Mouse (Mus musculus): ENCODE data around the gene Mier1. TPM values are rescaled to one million over a fixed set of nuclear protein-coding genes. Genes with fewer than 3 reads are reported as not detected.

The Mier1 gene
- polyA plus RNA-seq, 1 experiment, result 9.7 TPM

DNA sequence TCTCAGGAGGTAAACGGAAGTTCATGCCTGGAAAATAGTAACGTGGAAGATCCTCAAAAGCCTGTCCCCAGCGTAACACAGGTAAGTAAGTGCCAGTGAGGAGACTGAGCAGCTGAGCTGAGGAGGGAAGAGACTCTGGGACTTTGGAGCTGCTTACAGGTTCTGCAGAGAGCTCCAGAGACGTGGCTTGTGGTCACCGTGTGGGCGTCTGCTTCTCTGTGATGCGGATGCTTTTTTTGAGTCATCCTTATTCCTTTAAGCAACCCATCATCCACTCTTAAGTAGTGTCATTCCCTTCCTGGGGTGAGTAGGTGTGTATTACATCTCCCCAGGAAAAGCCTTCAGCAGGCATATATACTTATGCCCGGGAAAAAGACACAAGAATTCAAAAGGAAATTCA is 18.3 kb upstream of the Mier1 start:
- H3K27ac ChIP-seq (ENCODE audit: insufficient read depth, low read length), result no peak overlapping the region
- no peaks in the 10 kb centered on the region for H3K4me1 ChIP-seq (ENCODE audit: control insufficient read depth, insufficient read depth, insufficient read length)
- no peak for DNase-seq (ENCODE audit: low read depth in 1 of 2, low spot score in 2 of 2)
- H3K27me3 ChIP-seq (ENCODE audit: control insufficient read depth, insufficient read depth, low read length), result no peaks in the 10 kb centered on the region
- WGBS, result 78% methylated on average over 8 of the region's 8 CpGs
- no peak for TF ChIP-seq POLR2A (IDR thresholded peaks at IDR 0.05; ENCODE audit: low read depth, low read length)
- TF ChIP-seq CTCF (IDR thresholded peaks at IDR 0.05; ENCODE audit: extremely low read depth, insufficient read depth, insufficient read length, insufficient replicate concordance), result no peak
- H3K36me3 ChIP-seq (ENCODE audit: control insufficient read depth, insufficient read depth, low read length), result no peaks in the 10 kb centered on the region
- H3K4me3 ChIP-seq (ENCODE audit: extremely low read depth, insufficient read depth, insufficient read length), result no peak overlapping the region

DNA sequence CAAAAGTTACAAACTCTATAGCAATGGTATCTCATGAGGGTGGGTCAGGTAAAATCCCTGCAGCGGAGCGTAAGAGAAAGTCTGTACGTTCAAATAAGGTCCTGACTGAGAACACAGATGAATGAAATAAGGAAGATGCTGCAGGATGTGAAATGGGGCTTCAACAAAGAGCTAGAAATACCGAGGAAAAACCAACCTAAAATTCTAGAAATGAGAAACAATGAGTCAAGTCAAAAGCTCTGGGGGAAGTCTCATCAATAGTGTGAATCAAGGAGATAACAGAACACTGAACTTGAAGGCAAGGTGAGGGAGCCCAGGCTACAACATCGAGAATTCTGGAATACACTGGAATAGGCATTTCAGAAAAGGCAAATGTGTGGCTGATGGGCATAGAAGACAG is 15.7 kb upstream of the Mier1 start:
- no peak overlapping the region for H3K4me3 ChIP-seq (ENCODE audit: extremely low read depth, insufficient read depth, insufficient read length)
- TF ChIP-seq CTCF (IDR thresholded peaks at IDR 0.05; ENCODE audit: extremely low read depth, insufficient read depth, insufficient read length, insufficient replicate concordance) (no peak), POLR2A (IDR thresholded peaks at IDR 0.05; ENCODE audit: low read depth, low read length) (no peak)
- H3K36me3 ChIP-seq (ENCODE audit: control insufficient read depth, insufficient read depth, low read length), result no peaks in the 10 kb centered on the region
- no peaks in the 10 kb centered on the region for H3K27me3 ChIP-seq (ENCODE audit: control insufficient read depth, insufficient read depth, low read length)
- DNase-seq (ENCODE audit: low read depth in 1 of 2, low spot score in 2 of 2), result no peak
- no peak overlapping the region for H3K27ac ChIP-seq (ENCODE audit: insufficient read depth, low read length)
- H3K4me1 ChIP-seq (ENCODE audit: control insufficient read depth, insufficient read depth, insufficient read length), result no peaks in the 10 kb centered on the region
- 85% methylated on average over 5 of the region's 5 CpGs for WGBS

DNA sequence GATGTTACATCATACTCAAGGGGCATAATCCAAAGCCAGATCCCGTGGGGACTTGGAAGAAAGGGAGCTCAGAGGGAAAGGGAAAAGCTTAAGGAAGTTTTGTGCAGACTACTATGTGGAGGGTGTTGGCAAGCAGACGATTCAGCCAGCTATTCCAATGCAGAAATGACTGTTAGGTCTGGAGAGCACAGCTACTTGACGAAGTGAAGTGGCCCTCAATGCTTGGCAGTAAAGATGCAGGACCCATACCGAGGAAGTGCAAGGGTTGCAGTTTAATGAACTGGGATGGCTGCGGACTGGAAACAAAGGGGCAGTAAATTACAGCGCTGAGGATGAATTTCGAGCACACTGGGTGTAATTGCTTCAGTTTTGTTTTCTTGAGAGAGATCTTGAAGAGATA is 1.5 kb upstream of the Mier1 start:
- TF ChIP-seq CTCF (IDR thresholded peaks at IDR 0.05; ENCODE audit: extremely low read depth, insufficient read depth, insufficient read length, insufficient replicate concordance) (no peak), POLR2A (IDR thresholded peaks at IDR 0.05; ENCODE audit: low read depth, low read length) (no peak)
- WGBS, result 71% methylated on average over 7 of the region's 7 CpGs
- Histone ChIP-seq H3K36me3 (ENCODE audit: control insufficient read depth, insufficient read depth, low read length) (0 out of 2 replicates have a peak, but pooled peaks cover 4% of the 10 kb centered on the region), H3K4me3 (ENCODE audit: extremely low read depth, insufficient read depth, insufficient read length) (no peak overlapping the region), H3K27me3 (ENCODE audit: control insufficient read depth, insufficient read depth, low read length) (no peaks in the 10 kb centered on the region), H3K27ac (ENCODE audit: insufficient read depth, low read length) (no peak overlapping the region), H3K4me1 (ENCODE audit: control insufficient read depth, insufficient read depth, insufficient read length) (peaks cover 3% of the 10 kb centered on the region; the same call in 1 of the 2 replicates)
- DNase-seq (ENCODE audit: low read depth in 1 of 2, low spot score in 2 of 2), result no peak

DNA sequence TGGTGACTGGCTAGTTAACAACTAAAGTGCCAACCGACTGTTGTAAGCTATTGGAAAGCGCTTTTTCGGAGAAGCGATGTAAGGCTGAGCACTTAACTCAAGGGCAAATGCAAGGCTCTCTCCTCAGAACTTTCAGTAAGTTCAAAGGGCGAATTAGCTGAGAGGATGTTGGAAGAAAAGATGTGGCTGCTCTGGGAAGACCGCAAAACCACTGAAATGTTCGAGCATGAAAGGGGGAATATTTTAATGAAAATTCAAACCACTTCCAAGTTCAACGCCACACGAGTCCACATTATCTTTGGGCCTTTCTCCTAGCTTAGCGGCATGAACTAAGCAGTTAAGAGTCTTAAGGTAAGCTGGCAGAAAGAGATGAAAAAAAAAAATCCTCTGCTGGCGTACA is 788 bp upstream of the Mier1 start:
- Histone ChIP-seq H3K27me3 (ENCODE audit: control insufficient read depth, insufficient read depth, low read length) (no peaks in the 10 kb centered on the region), H3K36me3 (ENCODE audit: control insufficient read depth, insufficient read depth, low read length) (0 out of 2 replicates have a peak, but pooled peaks cover 4% of the 10 kb centered on the region), H3K4me3 (ENCODE audit: extremely low read depth, insufficient read depth, insufficient read length) (peak overlapping the region; percentile 74), H3K4me1 (ENCODE audit: control insufficient read depth, insufficient read depth, insufficient read length) (peaks cover 3% of the 10 kb centered on the region; the same call in 1 of the 2 replicates), H3K27ac (ENCODE audit: insufficient read depth, low read length) (no peak overlapping the region)
- DNase-seq (ENCODE audit: low read depth in 1 of 2, low spot score in 2 of 2), result no peak
- TF ChIP-seq CTCF (IDR thresholded peaks at IDR 0.05; ENCODE audit: extremely low read depth, insufficient read depth, insufficient read length, insufficient replicate concordance), result no peak
- TF ChIP-seq POLR2A (IDR thresholded peaks at IDR 0.05; ENCODE audit: low read depth, low read length), result no peak
- WGBS, result 8% methylated on average over 11 of the region's 11 CpGs

DNA sequence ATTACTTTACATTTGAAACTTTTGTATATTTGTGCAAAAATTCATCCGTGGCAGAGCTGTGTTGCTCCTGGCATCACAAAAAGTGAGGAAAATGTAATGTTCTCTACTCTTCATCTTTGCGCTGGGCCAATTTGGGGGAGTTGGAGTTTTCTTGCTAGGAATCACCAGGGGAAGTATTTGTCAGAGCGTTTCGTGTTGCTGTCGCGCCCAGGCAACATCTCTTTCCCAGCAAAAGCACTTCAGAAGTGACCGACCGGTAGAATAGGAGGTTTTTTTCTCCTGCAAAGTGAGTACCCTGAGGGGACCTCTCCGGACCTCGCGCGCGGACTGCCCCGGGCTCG is 4.7 kb downstream of the Mier1 start:
- DNase-seq (ENCODE audit: low read depth in 1 of 2, low spot score in 2 of 2), result no peak
- WGBS, result 7% methylated on average over 15 of the region's 15 CpGs
- 0 out of 2 replicates have a peak, but pooled peaks cover 3% of the 10 kb centered on the region for H3K36me3 ChIP-seq (ENCODE audit: control insufficient read depth, insufficient read depth, low read length)
- peak overlapping the region; percentile 96 for H3K4me3 ChIP-seq (ENCODE audit: extremely low read depth, insufficient read depth, insufficient read length)
- peaks cover 9% of the 10 kb centered on the region for H3K4me1 ChIP-seq (ENCODE audit: control insufficient read depth, insufficient read depth, insufficient read length)
- peak overlapping the region; percentile 99 for H3K27ac ChIP-seq (ENCODE audit: insufficient read depth, low read length)
- no peaks in the 10 kb centered on the region for H3K27me3 ChIP-seq (ENCODE audit: control insufficient read depth, insufficient read depth, low read length)
- no peak for TF ChIP-seq POLR2A (IDR thresholded peaks at IDR 0.05; ENCODE audit: low read depth, low read length)
- TF ChIP-seq CTCF (IDR thresholded peaks at IDR 0.05; ENCODE audit: extremely low read depth, insufficient read depth, insufficient read length, insufficient replicate concordance), result no peak

DNA sequence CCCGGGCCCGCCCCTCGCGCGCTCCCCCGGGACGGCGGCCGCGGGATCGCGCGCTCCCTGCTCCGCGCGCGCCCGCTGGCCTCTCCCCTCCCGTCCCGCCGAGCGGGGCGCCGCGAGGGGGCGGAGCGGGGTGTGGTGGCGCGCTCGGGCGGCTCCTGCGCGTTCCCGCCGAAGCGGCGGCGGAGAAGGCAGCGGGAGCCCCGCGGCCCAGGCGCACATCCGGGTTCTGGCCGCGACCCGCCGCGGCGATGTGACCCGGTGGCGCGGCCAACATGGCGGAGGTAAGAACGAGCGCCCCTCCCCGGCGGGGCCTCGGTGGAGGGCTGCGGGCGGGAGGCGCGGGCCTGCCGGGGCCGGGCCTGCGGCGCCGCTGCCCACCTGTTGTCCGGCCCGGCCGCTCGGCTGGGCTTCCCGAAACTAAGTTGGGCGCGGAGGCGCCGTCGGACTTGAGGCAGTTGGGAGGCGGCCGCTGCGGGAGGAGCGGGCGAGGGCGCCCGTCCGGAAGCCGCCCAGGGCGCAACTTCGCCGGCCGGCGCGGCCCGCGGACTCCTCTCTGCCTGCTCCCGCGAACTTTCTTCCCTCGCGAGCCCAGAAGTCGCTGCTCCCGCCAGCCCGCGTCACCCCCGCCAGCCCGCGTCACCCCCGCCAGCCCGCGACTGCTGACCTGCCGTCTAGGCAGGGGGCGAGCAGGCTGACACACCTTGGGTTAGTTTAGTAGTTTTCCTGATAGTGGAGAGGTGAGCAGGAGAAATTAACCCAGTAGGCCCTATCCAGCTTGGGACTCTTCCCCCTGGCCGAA is 5.2 kb downstream of the Mier1 start:
- peak; percentile 32 to 81 for DNase-seq (ENCODE audit: low read depth in 1 of 2, low spot score in 2 of 2)
- TF ChIP-seq POLR2A (IDR thresholded peaks at IDR 0.05; ENCODE audit: low read depth, low read length), result peak; percentile 70
- TF ChIP-seq CTCF (IDR thresholded peaks at IDR 0.05; ENCODE audit: extremely low read depth, insufficient read depth, insufficient read length, insufficient replicate concordance), result no peak
- H3K4me3 ChIP-seq (ENCODE audit: extremely low read depth, insufficient read depth, insufficient read length), result peak overlapping the region; percentile 96
- H3K4me1 ChIP-seq (ENCODE audit: control insufficient read depth, insufficient read depth, insufficient read length), result peaks cover 9% of the 10 kb centered on the region
- under 1% methylated on average over 100 of the region's 111 CpGs for WGBS
- H3K27ac ChIP-seq (ENCODE audit: insufficient read depth, low read length), result peak overlapping the region; percentile 99
- 0 out of 2 replicates have a peak, but pooled peaks cover 3% of the 10 kb centered on the region for H3K36me3 ChIP-seq (ENCODE audit: control insufficient read depth, insufficient read depth, low read length)
- no peaks in the 10 kb centered on the region for H3K27me3 ChIP-seq (ENCODE audit: control insufficient read depth, insufficient read depth, low read length)

DNA sequence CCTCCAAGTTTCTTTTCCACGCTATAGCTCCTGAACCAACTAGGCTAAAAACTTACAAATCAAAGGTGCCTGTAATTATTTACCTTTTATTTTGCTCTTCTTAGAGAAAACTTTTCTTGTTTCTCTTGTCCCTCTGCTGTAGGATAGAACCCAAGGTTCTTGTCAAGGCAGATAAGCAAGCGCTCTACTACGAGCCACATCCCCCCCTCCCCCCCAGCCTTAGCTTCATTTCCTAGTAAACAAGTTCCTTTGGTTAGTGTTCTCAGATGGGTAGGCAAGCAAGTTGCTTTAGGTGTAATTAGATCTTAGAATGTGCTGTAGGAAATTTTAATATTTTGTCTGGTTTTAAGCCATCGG is 5.8 kb downstream of the Mier1 start:
- Histone ChIP-seq H3K27ac (ENCODE audit: insufficient read depth, low read length) (peak overlapping the region; percentile 99), H3K4me3 (ENCODE audit: extremely low read depth, insufficient read depth, insufficient read length) (peak overlapping the region; percentile 96), H3K27me3 (ENCODE audit: control insufficient read depth, insufficient read depth, low read length) (no peaks in the 10 kb centered on the region), H3K36me3 (ENCODE audit: control insufficient read depth, insufficient read depth, low read length) (0 out of 2 replicates have a peak, but pooled peaks cover 3% of the 10 kb centered on the region), H3K4me1 (ENCODE audit: control insufficient read depth, insufficient read depth, insufficient read length) (peaks cover 7% of the 10 kb centered on the region)
- WGBS, result 2% methylated on average over 4 of the region's 4 CpGs
- DNase-seq (ENCODE audit: low read depth in 1 of 2, low spot score in 2 of 2), result peak in 1 of 2 experiments; percentile 39
- TF ChIP-seq CTCF (IDR thresholded peaks at IDR 0.05; ENCODE audit: extremely low read depth, insufficient read depth, insufficient read length, insufficient replicate concordance), result no peak
